Mouse (Mus musculus): Measurements from ENCODE around the gene Gm6337.
"Not testable (repeated sequence)": the region's sequence is repeated elsewhere in the genome, so short reads cannot be mapped to it uniquely, and the experiment has no call there.

The Gm6337 gene

GRCm38 (mm10) chr14:6058167-6058566 is at the start of gene Gm6337:
Gene Gm6337, minus strand, starts transcription at chr14:6058267.
- DNase-seq = not testable (repeated sequence)

- DNase-seq = not testable (repeated sequence)
Measured at GRCm38 (mm10) chr14:6107500-6107899, 49.4 kb upstream of the Gm6337 start.

- DNase-seq = not testable (repeated sequence)
Measured at GRCm38 (mm10) chr14:6093842-6094241, 35.8 kb upstream of the Gm6337 start, which contains the start of gene Gm8206. Gene Gm8206, minus strand, starts transcription at chr14:6093942.

All from heart, adult 11 months (tissue).